Mouse (Mus musculus): Measurements from ENCODE around the gene Rnf32. TPM values are rescaled to one million over a fixed set of nuclear protein-coding genes. Genes with fewer than 3 reads are reported as not detected.

The Rnf32 gene
- 10 to 100 TPM; 22.8 to 24.3 TPM for total RNA-seq (2021)
- long read RNA-seq, experiment 1, partial matches to known transcripts = 4 of 17 reads
- long read RNA-seq, experiment 1, other reads (novel, unspliced or antisense) = 8 of 17 reads
- long read RNA-seq, experiment 2, partial matches to known transcripts = 2 of 17 reads
- long read RNA-seq, experiment 2, other reads (novel, unspliced or antisense) = 12 of 17 reads

DNA sequence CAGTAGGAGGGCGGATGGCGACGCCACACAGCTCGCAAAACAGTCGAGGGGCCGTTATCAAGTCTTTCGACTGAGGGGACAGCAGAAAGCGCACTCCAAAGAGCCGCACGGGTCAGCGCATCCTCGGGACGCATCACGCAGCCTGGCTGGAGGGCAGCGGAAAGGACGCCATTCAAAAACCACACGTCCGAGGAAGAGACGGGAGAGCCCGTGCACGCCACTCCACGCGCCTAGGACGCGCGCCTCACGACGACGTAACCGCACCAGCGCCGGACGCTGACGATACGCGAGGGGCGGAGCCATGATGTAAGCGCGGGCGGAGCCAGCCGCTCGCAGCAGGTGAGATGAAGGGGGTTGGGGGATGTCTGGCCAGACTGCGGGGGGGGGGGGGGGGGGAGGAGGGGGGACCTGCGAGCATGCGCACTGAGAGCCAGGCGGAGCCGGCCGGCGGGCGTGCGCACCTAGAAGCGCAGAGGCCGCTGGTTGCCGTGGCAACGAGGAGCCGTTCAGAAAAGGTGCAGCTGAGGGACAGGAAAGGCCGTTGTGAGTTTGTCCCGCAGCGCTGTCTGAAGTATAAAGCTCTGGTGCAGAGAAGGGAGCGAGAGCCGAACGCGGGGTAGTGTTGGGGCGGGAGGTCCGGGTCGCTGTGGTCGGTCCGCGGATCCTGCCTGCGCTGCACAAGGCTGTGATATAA, at the start of gene Rnf32:
TSS of gene Rnf32 (plus strand) at position 423 of the 694 bp plus-strand sequence.
- H3K27ac ChIP-seq = peak within 1 kb of the TSS; percentile 93
- no peak for TF ChIP-seq CTCF (conservative IDR thresholded peaks at IDR 0.05)
- peak; percentile 88 to 93 for DNase-seq (ENCODE audit: low spot score in 2 of 2)
- peak within 1 kb of the TSS; percentile 80 for H3K4me3 ChIP-seq

DNA sequence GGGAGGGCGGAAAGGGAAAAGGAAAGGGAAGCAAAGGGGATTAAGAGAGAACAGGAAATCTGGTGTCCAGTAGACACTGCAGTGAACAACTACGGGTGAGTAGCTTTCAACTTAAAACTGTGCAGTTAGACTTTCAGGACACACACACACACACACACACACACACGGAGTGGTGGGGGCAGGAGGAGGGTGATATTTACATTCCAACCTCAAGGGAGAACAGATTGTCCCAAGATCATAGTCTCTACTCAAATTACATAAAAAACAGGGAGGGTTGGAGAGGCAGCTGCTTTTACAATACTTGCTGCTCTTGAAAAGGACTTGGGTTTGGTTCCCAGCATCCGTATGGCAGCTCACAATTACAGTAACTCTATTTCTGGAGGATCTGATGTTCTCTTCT, 45.6 kb upstream of the Rnf32 start:
- no peak for TF ChIP-seq CTCF (conservative IDR thresholded peaks at IDR 0.05)
- DNase-seq (ENCODE audit: low spot score in 2 of 2) = no peak
- Histone ChIP-seq H3K4me3 (no peak overlapping the region), H3K27ac (no peak overlapping the region)

DNA sequence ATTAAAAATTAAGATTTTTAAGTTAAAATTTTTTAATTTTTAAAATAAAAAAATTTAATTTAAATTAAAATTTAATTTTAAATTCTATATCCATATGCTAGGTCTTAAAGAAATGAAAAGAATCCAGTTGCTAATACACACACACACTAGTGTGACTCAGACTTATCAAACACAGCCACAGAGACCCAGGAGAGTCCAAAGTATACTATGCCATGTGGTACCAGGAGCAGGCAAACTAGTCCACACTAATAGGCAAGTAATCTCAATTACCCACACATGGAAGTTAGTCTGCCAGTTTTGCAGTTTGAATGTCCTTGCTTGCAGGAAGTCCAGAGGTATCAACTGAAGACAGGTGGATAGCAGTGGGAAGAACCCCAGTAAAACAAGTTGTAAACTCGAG, 35.9 kb upstream of the Rnf32 start:
- DNase-seq (ENCODE audit: low spot score in 2 of 2) = no peak
- TF ChIP-seq CTCF (conservative IDR thresholded peaks at IDR 0.05) = no peak
- Histone ChIP-seq H3K27ac (no peak overlapping the region), H3K4me3 (no peak overlapping the region)

DNA sequence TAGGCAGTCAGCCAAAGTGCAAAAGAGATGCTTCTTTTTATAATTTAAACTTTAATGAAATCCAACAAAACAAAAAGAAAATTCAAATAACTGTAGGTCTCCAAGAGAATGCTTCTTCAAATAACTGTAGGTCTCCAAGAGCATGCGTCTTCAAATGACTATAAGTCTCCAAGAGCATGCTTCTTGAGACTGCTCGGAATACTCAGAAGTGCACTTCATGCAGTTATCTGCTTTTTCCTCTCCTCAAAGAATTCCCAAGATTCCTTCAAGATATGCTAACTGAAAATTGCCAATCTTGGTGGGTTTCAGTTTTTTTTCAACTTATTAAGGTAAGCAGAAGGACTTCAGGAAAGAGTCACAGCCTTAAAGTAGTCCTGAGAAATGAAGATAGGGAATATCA, 28.8 kb upstream of the Rnf32 start:
- Histone ChIP-seq H3K4me3 (no peak overlapping the region), H3K27ac (no peak overlapping the region)
- no peak for DNase-seq (ENCODE audit: low spot score in 2 of 2)
- TF ChIP-seq CTCF (conservative IDR thresholded peaks at IDR 0.05) = no peak

DNA sequence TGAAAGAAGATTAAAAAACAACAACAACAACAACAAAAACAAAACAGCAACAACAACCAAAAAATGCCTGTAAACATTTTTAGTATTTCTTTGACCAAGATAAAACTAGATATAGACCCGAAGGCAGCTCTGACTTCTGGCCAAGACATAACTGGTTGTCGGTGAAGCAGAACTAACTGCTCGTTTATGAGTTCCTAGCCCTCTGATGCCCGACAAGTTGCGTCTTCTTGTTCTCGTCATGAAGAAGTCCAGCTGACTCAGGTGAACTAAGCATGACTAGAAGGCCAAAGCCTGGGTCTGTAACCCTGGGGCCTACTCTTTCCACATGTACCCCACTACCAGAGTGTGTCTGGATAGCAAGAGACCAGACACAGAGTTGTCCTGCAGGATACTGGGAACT, 25.6 kb upstream of the Rnf32 start:
- Histone ChIP-seq H3K27ac (no peak overlapping the region), H3K4me3 (no peak overlapping the region)
- DNase-seq (ENCODE audit: low spot score in 2 of 2) = no peak
- no peak for TF ChIP-seq CTCF (conservative IDR thresholded peaks at IDR 0.05)

DNA sequence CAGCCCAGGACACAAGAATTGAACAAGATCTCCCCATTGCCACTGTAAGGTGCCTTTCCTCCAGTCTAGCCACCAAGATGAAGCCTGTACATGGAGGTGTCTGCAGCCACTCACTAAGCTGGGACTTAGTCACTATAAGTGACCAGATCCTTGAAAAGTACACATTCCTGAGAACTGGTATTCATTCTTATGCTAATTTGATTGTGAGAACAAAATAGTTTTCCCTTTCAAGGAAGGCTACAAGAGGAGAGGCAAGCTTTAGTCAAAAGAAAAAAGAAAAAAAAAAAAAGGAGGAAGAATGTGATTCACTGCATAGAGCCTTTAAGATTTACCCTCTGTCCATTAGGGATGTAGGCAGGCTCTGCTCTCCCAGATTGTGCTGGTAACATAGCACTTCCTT, 24.6 kb upstream of the Rnf32 start:
- TF ChIP-seq CTCF (conservative IDR thresholded peaks at IDR 0.05) = no peak
- Histone ChIP-seq H3K27ac (no peak overlapping the region), H3K4me3 (no peak overlapping the region)
- no peak for DNase-seq (ENCODE audit: low spot score in 2 of 2)

DNA sequence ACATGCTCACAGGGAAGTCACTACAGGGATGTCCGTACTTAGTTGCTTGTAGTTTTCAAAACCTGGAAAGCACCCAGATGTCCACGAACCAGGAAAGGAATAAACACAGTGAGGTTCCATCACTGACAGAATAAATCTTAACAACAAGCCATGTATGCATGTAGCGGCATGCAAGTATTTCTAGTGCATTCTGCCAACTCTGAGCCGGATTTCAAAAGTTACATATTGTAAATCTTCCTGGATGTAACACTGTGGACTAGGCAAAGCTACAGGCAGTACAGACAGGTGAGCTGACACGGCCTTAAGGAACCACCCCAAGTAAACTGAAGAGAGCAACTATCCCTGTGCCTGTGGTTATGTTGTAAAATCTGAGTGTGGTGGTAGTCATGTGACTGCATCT, 9.0 kb upstream of the Rnf32 start:
- TF ChIP-seq CTCF (conservative IDR thresholded peaks at IDR 0.05) = no peak
- Histone ChIP-seq H3K27ac (no peak overlapping the region), H3K4me3 (no peak overlapping the region)
- DNase-seq (ENCODE audit: low spot score in 2 of 2) = no peak

DNA sequence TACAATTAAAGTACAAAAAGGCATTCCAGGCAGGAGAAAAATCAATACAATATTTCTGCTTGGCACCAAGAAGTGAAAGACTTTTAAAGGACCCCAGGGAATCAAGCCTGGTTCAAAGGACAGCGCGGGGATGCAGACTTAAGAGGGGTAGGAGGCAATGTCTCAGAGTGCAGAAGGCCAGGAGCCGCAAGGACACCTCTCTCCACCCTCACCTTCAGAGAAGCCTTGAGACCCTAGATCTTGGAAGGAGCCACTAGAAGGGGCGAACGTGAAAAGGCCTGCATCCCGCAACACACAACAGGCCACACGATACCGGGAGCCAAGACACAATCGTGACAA, 592 bp upstream of the Rnf32 start:
- no peak for TF ChIP-seq CTCF (conservative IDR thresholded peaks at IDR 0.05)
- Histone ChIP-seq H3K27ac (peak overlapping the region; percentile 93), H3K4me3 (peak overlapping the region; percentile 80)
- DNase-seq (ENCODE audit: low spot score in 2 of 2) = no peak

DNA sequence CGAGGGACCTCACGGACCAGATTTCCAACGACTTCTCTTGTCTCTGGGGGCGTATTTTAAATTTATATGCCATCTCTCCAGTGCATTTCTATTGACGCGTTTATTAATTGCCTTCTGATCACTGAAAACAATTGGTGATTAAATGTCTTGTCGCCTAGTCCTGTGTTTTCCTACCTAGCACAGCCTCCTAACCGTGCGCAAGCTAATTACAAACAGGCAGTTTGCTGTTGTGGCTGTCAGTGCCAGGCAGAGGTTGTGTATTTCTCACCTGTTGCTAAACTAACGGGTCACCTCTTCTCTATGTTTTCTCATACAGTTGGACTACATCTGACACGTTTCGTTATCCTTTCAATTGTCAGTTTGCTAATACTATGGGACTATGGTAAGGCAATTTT, 469 bp downstream of the Rnf32 start:
- TF ChIP-seq CTCF (conservative IDR thresholded peaks at IDR 0.05) = no peak
- DNase-seq (ENCODE audit: low spot score in 2 of 2) = no peak
- Histone ChIP-seq H3K4me3 (peak overlapping the region; percentile 80), H3K27ac (peak overlapping the region; percentile 86)

DNA sequence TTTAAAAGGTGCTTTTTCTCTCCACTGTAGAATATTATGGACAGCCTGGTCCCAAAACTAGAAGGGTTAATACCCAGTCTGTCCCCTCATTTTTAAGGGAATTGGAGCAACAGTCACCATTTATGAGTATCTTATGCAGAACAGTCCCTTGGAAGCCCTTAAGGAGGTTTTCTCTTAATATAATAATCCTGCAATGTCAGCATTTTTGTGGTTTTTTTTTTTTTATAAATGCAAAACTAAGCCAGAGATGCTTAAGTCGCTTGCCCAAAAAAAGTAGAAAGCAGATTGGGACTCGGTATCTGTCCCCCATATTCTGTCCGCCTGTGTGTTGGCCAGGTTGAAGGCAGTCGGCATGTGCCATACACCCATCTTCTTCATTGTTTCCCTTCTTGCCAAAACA, 1.4 kb downstream of the Rnf32 start:
- Histone ChIP-seq H3K27ac (no peak overlapping the region), H3K4me3 (no peak overlapping the region)
- no peak for DNase-seq (ENCODE audit: low spot score in 2 of 2)
- TF ChIP-seq CTCF (conservative IDR thresholded peaks at IDR 0.05) = no peak

DNA sequence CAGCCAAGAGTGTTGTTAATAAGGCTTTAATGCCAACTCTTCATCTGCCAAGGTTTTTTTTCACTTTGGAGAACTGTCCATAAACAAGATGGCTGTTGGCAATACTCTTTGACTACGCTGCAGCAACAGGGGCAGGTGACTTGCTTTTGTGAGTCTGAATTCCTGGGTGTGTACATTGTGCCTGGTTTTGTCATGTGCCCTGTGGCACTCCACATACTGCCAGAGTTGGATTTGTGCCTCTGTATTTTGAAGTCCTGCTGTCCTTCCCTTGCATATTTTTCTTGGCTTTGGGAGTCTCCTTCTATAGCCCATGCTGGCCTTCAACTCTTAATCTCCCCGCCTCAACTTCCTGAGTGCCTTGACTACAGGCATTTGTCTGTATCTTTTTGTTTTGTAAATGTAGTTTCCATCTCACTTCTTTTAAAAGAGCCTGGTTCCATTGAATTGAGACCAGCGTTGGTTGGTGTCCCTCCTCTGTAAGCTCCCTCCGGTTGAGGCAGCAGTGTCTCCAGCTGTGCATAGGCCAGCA, 3.2 kb downstream of the Rnf32 start:
- no peak overlapping the region for H3K4me3 ChIP-seq
- H3K27ac ChIP-seq = no peak overlapping the region
- no peak for TF ChIP-seq CTCF (conservative IDR thresholded peaks at IDR 0.05)
- no peak for DNase-seq (ENCODE audit: low spot score in 2 of 2)

DNA sequence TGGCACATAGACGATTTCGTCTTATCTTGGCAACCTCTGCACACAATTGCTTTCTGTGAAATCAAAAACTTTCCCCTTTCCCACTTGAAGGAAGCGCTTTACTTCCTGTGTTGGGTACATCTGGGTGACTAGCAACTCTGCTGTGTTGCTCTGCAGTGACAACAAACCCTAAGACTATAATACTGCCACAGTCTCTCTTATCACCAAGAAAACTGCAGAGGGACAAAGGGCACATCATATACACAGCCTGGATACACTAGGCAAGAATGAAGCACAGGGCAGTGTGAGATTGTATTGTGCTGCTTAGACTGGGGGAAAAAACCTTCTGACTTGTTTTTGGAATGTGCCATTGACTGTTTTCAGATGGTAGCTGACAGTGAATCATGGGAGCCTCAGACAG, 4.1 kb downstream of the Rnf32 start:
- no peak overlapping the region for H3K4me3 ChIP-seq
- H3K27ac ChIP-seq = no peak overlapping the region
- no peak for TF ChIP-seq CTCF (conservative IDR thresholded peaks at IDR 0.05)
- DNase-seq (ENCODE audit: low spot score in 2 of 2) = no peak

DNA sequence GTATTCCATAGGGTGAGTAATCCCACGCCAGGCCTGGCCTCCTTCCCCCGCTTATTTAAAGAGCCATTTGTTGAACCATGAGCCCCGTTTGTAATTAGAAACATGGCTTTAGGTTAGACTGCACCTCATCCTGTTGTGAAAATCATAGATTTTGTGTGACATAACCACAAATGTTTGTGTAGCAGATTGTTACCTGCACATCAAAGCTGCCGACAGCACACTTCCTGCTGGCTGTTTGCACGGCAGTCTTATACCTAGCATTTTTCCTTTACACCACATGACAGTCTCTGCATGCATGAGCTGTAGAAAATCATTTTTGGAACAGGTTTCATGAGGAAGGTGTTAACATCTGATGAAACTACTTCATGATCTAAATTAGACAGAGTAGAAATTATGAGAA, 9.9 kb downstream of the Rnf32 start:
- Histone ChIP-seq H3K27ac (no peak overlapping the region), H3K4me3 (no peak overlapping the region)
- TF ChIP-seq CTCF (conservative IDR thresholded peaks at IDR 0.05) = no peak
- DNase-seq (ENCODE audit: low spot score in 2 of 2) = no peak

DNA sequence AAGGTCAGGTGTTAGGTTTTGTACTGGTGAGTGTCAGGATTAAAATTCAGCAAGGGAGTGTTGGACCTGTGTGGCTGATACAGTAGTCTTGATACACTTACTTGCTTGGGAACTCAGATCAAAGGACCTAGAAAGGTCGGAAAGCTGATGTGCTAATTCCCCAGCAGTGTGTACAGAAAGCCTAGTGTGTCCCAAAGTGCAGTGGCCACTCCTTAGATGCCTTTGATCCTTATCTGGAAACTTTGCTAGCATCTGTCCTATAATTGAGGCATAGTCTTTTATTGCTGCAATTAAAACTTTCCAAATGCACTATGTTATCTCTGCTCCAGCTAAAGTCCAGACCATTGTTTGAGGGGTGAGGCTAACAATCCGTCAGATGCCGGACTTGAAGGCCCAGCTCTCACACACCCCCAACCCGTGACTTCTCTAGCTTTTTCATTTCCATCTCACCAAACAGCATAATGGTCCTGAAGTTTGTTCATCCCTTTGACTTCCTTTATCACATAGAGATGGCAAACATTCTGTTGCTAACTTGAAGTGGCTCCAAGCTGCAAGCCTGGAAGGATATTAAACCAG, 16.3 kb downstream of the Rnf32 start:
- no peak for TF ChIP-seq CTCF (conservative IDR thresholded peaks at IDR 0.05)
- H3K27ac ChIP-seq = no peak overlapping the region
- no peak for DNase-seq (ENCODE audit: low spot score in 2 of 2)
- no peak overlapping the region for H3K4me3 ChIP-seq

Measured in layer of hippocampus, adult 2 months (tissue).